Mouse (Mus musculus): ENCODE results near the gene Adgrv1. TPM values are rescaled to one million over a fixed set of nuclear protein-coding genes. Genes with fewer than 3 reads are reported as not detected.

The Adgrv1 gene
- polyA plus RNA-seq, 1 experiment from 2014 or later = 0.37 TPM

DNA sequence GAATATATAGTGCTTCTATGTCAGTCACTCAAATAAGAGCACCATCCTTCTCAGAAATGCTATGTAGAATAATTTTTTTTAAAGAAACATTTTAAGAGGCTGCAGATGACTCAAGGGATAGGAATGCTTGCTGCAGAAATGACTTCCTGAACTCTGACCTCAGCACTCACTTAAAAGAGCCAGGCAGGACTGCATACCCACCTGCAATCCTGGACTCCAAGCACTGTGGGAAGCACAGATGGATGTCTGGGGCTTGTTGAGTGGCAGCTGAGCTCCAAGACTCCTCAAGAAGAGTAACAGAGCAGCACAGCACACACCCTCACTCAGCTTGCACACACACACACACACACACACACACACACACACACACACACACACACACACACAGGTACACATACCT, 146.0 kb downstream of the Adgrv1 start:
- no peaks in the 10 kb centered on the region for H3K27me3 ChIP-seq
- ChIA-PET CTCF (interaction anchor here (1.5 kb wide), 1 partner anchor 36 kb away, joined by 3 read pairs; no protein-coding TSS in a partner anchor), POLR2A (no interaction called here)
- in situ Hi-C loops (cut with MboI; ENCODE audit: low pct_unique_long_range_greater_than_20kb) = no loop called here
- no peak for TF ChIP-seq CTCF (IDR thresholded peaks at IDR 0.05)
- DNase-seq (ENCODE audit: low read depth, low spot score) (no peak), ATAC-seq (no peak)

DNA sequence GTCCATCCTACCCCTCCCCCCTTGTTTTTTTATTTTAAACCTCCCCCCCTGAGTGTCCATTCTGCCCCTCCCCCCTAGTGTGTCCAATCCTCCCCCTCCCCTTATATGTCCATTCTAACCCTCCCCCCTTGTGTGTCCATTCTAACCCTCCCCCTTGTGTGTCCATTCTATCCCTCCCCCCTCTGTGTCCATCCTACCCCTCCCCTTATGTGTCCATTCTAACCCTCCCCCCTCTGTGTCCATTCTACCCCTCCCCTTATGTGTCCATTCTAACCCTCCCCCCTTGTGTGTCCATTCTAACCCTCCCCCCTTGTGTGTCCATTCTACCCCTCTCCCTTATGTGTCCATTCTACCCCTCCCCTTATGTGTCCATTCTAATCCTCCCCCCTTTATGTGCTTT, 159.2 kb downstream of the Adgrv1 start:
- no peak for ATAC-seq
- no peak for TF ChIP-seq CTCF (IDR thresholded peaks at IDR 0.05)
- POLR2A ChIA-PET = no interaction called here
- DNase-seq (ENCODE audit: low read depth, low spot score) = no peak
- in situ Hi-C loops (cut with MboI; ENCODE audit: low pct_unique_long_range_greater_than_20kb) = no loop called here
- CTCF ChIA-PET = no interaction called here
- peaks cover 8% of the 10 kb centered on the region for H3K27me3 ChIP-seq

DNA sequence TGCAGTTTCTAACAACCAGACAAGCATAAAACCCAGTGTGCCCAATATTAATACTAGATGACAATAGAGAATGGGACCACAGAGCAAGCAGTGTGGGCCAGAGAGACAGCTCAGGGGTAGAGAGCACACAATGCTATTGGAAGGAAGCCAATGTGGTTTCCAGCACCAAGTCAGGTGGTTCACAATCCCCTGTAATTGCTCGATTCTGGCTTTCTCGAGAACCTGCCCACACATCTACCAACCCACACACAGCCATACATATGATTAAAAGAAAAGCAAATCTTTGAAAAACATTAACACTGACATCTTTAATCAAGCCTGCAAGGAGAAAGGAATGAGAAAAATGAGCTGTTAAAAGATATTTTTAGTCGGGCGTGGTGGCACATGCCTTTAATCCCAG, 166.3 kb downstream of the Adgrv1 start:
- CTCF ChIA-PET = no interaction called here

DNA sequence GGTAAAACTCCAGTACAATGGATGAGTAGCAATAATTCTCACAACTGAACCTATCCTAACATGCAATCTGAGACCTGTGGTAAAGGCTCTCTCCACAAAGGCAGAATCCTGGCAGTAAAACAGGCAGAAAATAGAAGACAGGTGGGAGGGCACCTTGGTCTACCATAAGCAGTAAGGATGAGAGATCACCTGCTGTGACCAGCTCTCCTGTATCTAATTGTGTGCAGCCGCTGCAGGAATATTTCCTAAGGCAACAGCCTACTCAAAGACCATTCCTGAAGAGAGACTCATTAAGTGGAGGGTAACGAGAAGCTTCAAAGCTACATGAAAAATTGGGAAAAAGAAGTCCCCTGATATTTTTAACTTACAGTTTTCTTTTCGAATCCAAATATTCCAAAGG, 167.2 kb downstream of the Adgrv1 start:
- no peak for ATAC-seq
- in situ Hi-C loops (cut with MboI; ENCODE audit: low pct_unique_long_range_greater_than_20kb) = no loop called here
- peaks cover 8% of the 10 kb centered on the region for H3K27me3 ChIP-seq
- no peak for DNase-seq (ENCODE audit: low read depth, low spot score)
- ChIA-PET CTCF (no interaction called here), POLR2A (no interaction called here)
- TF ChIP-seq CTCF (IDR thresholded peaks at IDR 0.05) = no peak

More for the DNA sequence above, 166.3 kb downstream of the Adgrv1 start:
- H3K27me3 ChIP-seq = peaks cover 8% of the 10 kb centered on the region
- POLR2A ChIA-PET = no interaction called here
- in situ Hi-C loops (cut with MboI; ENCODE audit: low pct_unique_long_range_greater_than_20kb) = no loop called here
- no peak for DNase-seq (ENCODE audit: low read depth, low spot score)
- ATAC-seq = no peak
- TF ChIP-seq CTCF (IDR thresholded peaks at IDR 0.05) = no peak

DNA sequence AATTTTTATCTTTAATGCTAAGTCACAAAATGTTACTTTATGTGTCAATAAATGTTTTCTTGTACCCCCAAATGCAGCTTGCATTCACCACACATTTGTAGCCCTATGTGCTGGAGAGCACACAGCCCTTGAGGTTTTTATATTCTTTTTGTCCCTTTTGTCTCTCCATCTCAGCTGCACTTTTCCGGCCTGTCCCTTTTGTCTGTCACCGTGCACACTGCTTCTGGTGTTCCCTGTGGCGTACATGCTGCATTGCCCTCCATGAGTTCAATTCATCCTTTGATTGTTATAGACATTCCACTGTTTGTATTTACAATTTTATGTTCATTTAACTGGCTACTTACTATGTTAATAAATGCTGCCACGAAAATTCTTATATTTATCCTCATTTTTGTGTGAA, 183.3 kb downstream of the Adgrv1 start:
- TF ChIP-seq CTCF (IDR thresholded peaks at IDR 0.05) = no peak
- CTCF ChIA-PET = interaction anchor here (3.4 kb wide), 1 partner anchor 10 kb away, joined by 13 read pairs; no protein-coding TSS in a partner anchor
- in situ Hi-C loops (cut with MboI; ENCODE audit: low pct_unique_long_range_greater_than_20kb) = no loop called here
- no peak for DNase-seq (ENCODE audit: low read depth, low spot score)
- POLR2A ChIA-PET = no interaction called here
- no peak for ATAC-seq
- peaks cover 5% of the 10 kb centered on the region for H3K27me3 ChIP-seq

DNA sequence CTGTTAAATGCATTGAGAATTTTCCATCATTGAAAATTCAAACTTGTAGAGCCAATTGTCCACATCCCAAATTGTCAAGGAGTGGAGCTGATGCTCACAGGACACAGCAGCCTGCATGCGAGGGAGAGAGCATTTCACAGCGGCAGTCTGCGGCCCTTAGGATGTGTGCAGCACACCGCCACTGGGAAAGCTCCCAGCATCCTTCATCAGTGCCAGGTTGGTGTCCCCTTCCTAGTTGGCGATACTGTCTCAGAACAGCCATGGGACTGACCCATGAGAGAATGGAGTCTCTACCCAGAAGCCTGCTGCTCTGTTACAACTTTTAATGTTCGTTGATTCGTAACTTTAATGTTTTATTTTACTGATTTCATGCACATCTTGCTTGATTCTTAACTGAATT, 183.8 kb downstream of the Adgrv1 start:
- CTCF ChIA-PET = interaction anchor here (3.4 kb wide), 1 partner anchor 10 kb away, joined by 13 read pairs; no protein-coding TSS in a partner anchor
- no peak for TF ChIP-seq CTCF (IDR thresholded peaks at IDR 0.05)
- DNase-seq (ENCODE audit: low read depth, low spot score) = no peak
- peaks cover 5% of the 10 kb centered on the region for H3K27me3 ChIP-seq
- POLR2A ChIA-PET = no interaction called here
- ATAC-seq = no peak
- in situ Hi-C loops (cut with MboI; ENCODE audit: low pct_unique_long_range_greater_than_20kb) = no loop called here

DNA sequence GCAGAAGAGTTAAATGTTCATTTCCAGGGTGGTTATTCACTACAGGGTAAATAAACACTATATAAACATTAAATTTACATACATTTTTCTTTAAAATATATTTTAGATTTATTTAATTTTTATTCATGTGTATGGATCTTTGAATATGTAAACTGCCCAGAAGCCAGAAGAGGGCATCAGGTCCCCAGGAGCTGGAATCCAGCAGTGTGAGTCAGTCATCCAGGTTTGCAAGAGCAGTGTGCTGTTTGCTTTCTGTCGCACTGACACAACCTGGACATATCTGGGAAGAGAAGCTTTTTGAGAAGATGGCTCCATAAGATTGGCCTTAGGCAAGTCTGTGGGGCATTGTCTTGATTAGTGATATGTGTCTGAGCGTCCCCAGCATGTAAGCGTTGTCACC, 191.5 kb downstream of the Adgrv1 start:
- DNase-seq (ENCODE audit: low read depth, low spot score) = no peak
- CTCF ChIA-PET = interaction anchor here (2.2 to 5.9 kb wide), 3 partner anchors 184 to 318 kb away, joined by 5 to 43 read pairs (median 18); no protein-coding TSS in a partner anchor
- ATAC-seq = no peak
- peak; percentile 44 for TF ChIP-seq CTCF (IDR thresholded peaks at IDR 0.05)
- in situ Hi-C loops (cut with MboI; ENCODE audit: low pct_unique_long_range_greater_than_20kb) = no loop called here
- POLR2A ChIA-PET = no interaction called here
- H3K27me3 ChIP-seq = peaks cover 24% of the 10 kb centered on the region

DNA sequence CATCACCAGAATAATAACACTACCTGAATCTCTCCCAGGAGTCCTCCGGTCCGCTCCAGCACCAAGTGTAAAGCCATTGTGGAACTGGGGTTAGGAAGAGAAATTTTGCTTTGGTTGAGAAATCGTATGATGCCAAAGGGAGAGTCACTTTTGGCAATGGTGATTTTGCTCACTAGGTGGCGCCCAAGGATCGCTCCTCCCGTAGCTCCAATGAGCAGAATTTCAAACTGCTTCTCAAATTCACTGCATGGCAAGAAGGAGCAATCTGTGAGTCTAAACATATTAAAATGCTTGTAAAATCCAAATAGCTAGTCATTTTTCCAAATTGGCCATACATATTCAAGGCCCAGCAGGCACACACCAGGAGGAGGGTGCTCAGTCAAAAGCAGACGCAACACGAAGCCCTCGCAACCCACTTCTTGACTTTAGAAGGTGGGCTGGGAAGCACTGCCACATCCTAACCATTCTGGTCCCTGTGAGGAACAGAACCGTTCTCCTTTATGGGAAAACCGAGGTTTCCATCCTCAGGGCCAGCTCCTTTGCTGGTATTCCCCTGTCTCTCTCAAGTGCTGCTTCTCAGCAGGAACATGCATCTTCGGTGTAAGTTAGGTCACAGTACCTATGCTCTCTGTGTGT, 193.4 kb downstream of the Adgrv1 start:
- H3K27me3 ChIP-seq = peaks cover 24% of the 10 kb centered on the region
- in situ Hi-C loops (cut with MboI; ENCODE audit: low pct_unique_long_range_greater_than_20kb) = loop anchor here (5.0 kb wide), 2 partner anchors 203 to 323 kb away; no protein-coding TSS in a partner anchor
- peak; percentile 93 for TF ChIP-seq CTCF (IDR thresholded peaks at IDR 0.05)
- DNase-seq (ENCODE audit: low read depth, low spot score) (no peak), ATAC-seq (peak; percentile 65)
- POLR2A ChIA-PET = interaction anchor here (0.6 kb wide), 1 partner anchor 212 kb away, joined by 3 read pairs; no protein-coding TSS in a partner anchor
- CTCF ChIA-PET = interaction anchor here (1.1 to 5.9 kb wide), 10 partner anchors 10 to 355 kb away, joined by 3 to 43 read pairs (median 4); no protein-coding TSS in a partner anchor

DNA sequence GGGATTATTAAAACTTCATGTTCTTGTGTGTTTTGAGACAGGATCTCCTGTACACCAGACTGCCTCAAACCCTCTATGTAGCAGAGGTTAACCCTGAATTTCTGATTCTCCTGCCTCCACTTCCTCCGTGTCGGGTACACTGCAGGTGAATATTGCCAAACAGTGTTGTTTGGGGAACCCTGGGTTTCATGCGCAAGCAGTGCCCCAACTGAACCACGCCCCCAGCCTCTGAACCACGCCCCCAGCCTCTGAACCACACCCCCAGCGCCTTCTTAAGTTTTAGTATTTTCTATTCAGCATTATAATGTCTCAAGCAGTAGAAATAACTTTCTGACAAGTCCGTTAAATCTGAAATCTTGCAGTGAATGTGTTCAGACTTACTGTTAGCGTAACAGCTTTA, 195.9 kb downstream of the Adgrv1 start:
- CTCF ChIA-PET = interaction anchor here (1.4 to 5.9 kb wide), 2 partner anchors 10 to 323 kb away, joined by 3 to 43 read pairs; no protein-coding TSS in a partner anchor
- no peak for TF ChIP-seq CTCF (IDR thresholded peaks at IDR 0.05)
- ATAC-seq (no peak), DNase-seq (ENCODE audit: low read depth, low spot score) (no peak)
- in situ Hi-C loops (cut with MboI; ENCODE audit: low pct_unique_long_range_greater_than_20kb) = loop anchor here (5.0 kb wide), 2 partner anchors 205 to 325 kb away; no protein-coding TSS in a partner anchor
- POLR2A ChIA-PET = no interaction called here
- peaks cover 20% of the 10 kb centered on the region for H3K27me3 ChIP-seq

DNA sequence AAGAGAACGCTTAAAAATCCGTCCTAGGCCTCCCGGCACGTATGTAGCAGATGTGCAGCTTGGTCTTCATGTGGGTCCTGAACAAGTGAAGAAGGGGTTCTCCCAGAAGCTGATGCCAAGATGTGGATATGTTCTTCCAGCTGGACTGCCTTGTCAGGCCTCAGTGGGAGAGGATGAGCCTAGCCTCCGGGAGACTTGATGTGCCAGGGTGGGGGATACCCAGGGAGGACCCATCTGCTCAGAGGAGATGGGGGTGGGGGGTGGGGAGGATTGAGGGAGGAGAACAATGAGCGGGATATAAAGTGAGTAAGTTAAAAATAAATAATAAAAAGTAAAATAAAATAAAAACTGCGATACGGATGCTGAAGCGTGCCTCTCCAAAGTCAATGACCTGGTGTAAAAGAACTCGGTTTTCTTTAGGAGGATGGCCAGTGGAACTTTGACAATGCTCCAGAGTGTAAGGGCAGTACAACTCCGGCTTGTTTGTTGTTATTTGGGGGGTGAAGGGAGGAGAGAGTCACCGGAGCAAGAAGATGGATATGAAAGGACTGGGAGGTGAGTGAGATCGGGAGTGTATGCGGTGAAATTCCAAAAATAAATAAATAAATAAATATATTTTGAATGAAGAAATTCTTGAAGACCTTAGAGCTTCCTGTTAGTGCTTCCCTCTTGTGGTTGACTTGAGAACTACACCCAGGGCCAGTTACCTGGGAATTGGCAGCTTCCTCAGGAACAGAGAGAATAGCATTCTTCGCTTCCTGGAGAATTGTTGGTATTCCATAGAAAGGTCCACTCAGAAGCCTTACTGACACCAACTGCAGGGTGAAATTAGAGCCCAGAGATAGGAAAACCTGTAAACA, 205.8 kb downstream of the Adgrv1 start:
- in situ Hi-C loops (cut with MboI; ENCODE audit: low pct_unique_long_range_greater_than_20kb) = loop anchor here (10.0 kb wide), 1 partner anchor 562 kb away; no protein-coding TSS in a partner anchor
- TF ChIP-seq CTCF (IDR thresholded peaks at IDR 0.05) = peak; percentile 69
- ATAC-seq (no peak), DNase-seq (ENCODE audit: low read depth, low spot score) (no peak)
- CTCF ChIA-PET = interaction anchor here (1.0 to 1.4 kb wide), 3 partner anchors 10 to 21 kb away, joined by 3 to 6 read pairs (median 3); no protein-coding TSS in a partner anchor
- POLR2A ChIA-PET = no interaction called here
- peaks cover 4% of the 10 kb centered on the region for H3K27me3 ChIP-seq
